ENCODE assay signal across 11 mouse cellular contexts in the genomic region with DNA sequence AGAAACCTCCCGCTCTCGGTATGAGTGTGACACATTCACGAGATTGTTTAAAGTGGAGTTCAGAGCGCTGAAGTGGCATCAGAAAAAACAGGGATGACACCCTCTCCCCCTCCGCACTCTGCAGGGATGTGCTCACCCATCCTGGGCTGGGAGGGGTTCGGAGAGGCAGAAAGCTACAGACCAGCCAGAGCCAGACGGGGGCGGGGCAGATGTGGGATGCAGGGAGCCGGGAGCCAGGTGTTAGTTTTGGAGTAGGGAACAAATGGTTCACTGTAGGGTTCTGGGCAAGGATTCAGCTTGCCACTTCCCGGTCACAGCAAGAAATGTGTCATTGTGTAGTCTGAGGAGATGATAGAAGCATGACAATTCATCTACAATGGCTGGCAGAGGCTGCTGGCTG.
"Had no signal": no experiment of that assay in that cellular context is flagged by ENCODE, and none has a peak within 500 bp of the region (broad histone marks: within the 10 kb centered on the region; RNA-seq: fewer than 3 reads in every experiment).

No protein-coding gene starts in this region.

- H3K27ac ChIP-seq: kidney, embryonic 15.5 days; limb, embryonic 13.5 days; liver, embryonic 14.5 days; midbrain, embryonic 12.5 days; neural tube, embryonic 13.5 days had no signal

- H3K27me3 ChIP-seq: kidney, embryonic 15.5 days; limb, embryonic 13.5 days; neural tube, embryonic 13.5 days had no signal

- DNase-seq: kidney, adult 2 months; kidney, postnatal 25 days; lung, adult 18-20 months; retina, postnatal 1 day; spleen, adult 18-20 months; thymus, postnatal 36 days had no signal

- H3K4me3 ChIP-seq: kidney, embryonic 15.5 days; limb, embryonic 13.5 days; midbrain, embryonic 12.5 days; neural tube, embryonic 13.5 days had no signal
